Mouse (Mus musculus) heart, embryonic 15.5 days (tissue): ENCODE results near the gene Aldh1l2. TPM values are rescaled to one million over a fixed set of nuclear protein-coding genes. Genes with fewer than 3 reads are reported as not detected.

ENCODE experiments used
- ATAC-seq: fragments of 200-750 bp; cut with Nextera tagmentation; replicated peaks from 2 replicates; pipeline ENCODE4 v1.8.0; 2017; ENCODE audit warnings: low read depth, moderate TSS enrichment; ENCODE audit not compliant: insufficient number of reproducible peaks, insufficient read depth, low FRiP score
- H3K27ac ChIP-seq: fragments of 300-500 bp; sonication (generic); 2 replicates; pipeline ENCODE4 v1.5.1; 2015; ENCODE audit warnings: mild to moderate bottlenecking, inconsistent platforms
- H3K27me3 ChIP-seq: fragments of 300-500 bp; sonication (generic); 2 replicates; pipeline ENCODE4 v1.6.1; 2015; ENCODE audit warnings: inconsistent platforms
- H3K36me3 ChIP-seq: fragments of 300-500 bp; sonication (generic); 2 replicates; pipeline ENCODE4 v1.6.1; 2015; ENCODE audit warnings: mild to moderate bottlenecking, inconsistent platforms
- H3K4me1 ChIP-seq: fragments of 300-500 bp; sonication (generic); replicated peaks from 2 replicates; pipeline ENCODE4 v1.6.1; 2015; ENCODE audit warnings: inconsistent platforms
- H3K4me2 ChIP-seq: fragments of 300-500 bp; sonication (generic); 2 replicates; pipeline ENCODE4 v1.6.1; 2015; ENCODE audit warnings: inconsistent platforms, mild to moderate bottlenecking, moderate library complexity
- H3K4me3 ChIP-seq: fragments of 300-500 bp; sonication (generic); 2 replicates; pipeline ENCODE4 v1.5.1; 2015; ENCODE audit warnings: mild to moderate bottlenecking, inconsistent platforms
- H3K9ac ChIP-seq: fragments of 300-500 bp; sonication (generic); 2 replicates; pipeline ENCODE4 v1.6.1; 2015; ENCODE audit warnings: mild to moderate bottlenecking, inconsistent platforms
- H3K9me3 ChIP-seq: fragments of 300-500 bp; sonication (generic); replicated peaks from 2 replicates; pipeline ENCODE4 v1.6.1; 2016; ENCODE audit warnings: inconsistent platforms
- WGBS: fragments of 180-500 bp; shearing (Covaris S2); methylation state at CpG from one replicate; pipeline ENCODE4 v1.1.7; 2015; ENCODE audit warnings: mixed read lengths; 5-methylcytosine and 5-hydroxymethylcytosine counted together
- polyA plus RNA-seq: library from polyadenylated mRNA; unstranded; fragments of >200 nt; fragmentation: Nextera tagmentation; extraction: Ambion mirVana; gene quantifications from 2 replicates; pipeline ENCODE4 v1.2.1, GENCODE M21; 2015

Aldh1l2 gene
- 9.7 and 10.1 TPM in 2 replicates for polyA plus RNA-seq

DNA sequence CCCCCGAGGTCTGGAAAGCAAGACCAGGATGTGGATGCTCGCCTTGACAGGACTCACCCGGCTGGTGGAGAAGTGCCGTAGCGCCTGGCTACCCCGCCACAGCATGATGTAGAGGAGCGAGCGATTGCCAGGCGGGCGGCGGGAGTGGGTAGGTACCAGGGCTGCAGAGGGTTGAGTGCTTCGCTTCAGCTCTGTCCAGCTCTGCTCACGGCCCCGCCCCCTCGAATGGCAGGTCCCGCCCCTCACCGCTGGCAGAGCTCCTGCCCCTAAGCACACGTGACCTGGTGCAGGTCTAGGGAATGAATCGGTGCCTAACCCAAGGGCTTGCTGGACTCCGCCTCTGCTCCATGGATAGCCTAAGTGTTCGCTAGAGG is at the start of gene Aldh1l2:
Gene Aldh1l2 (minus strand): TSS at position 231 of the 374 bp plus-strand sequence.
- under 1% methylated on average over 21 of the region's 21 CpGs for WGBS
- peak; percentile 97 for ATAC-seq

DNA sequence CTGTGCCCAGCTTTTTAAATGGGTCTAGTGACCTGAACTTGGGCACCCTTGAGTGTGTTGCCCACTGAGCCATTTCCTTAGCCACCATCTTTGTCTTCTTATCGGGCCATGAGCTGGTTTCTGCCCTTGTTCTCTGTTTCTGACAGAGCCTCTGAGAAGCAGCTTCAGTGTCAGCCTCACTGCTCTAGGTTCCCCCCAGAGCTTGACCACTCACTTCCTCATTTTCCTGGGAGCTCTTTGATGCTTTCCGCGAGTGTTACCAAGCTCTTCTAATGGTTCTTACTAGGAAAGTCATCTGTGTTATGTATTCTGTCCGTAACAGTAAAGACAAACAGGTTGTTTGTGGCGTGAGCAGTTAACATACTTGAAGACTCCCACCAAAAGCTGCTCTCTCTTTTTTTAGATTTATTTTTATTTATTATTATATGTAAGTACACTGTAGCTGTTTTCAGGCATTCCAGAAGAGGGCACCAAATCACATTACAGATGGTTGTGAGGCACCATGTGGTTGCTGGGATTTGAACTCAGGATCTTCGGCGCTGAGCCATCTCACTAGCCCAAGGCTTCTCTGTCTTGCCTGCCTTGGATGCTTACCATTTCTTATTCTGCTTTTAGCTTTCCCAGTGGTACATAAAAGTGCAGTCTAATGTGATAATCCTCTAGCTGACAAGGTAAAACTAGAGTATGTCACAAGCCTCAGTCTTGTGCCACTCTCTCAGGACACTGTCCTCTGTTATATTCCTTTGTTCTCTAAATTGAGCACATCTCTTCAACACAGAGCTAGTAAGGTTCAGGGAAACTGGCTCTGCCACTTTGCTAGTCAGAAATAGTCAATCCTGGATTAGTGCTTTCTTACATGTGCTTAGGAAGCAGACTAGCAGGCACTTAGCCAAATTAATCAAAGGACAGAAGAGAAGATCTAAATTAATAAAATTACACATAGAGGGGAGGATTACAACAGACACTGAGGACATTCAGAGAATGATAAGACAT is 31.8 kb upstream of the Aldh1l2 start:
- peaks cover 64% of the 10 kb centered on the region for H3K36me3 ChIP-seq
- ATAC-seq, result no peak
- 94% methylated on average over 7 of the region's 7 CpGs for whole genome bisulfite sequencing

More for the DNA sequence above, at the start of gene Aldh1l2:
- no peaks in the 10 kb centered on the region for H3K9me3 ChIP-seq
- peaks cover 21% of the 10 kb centered on the region for H3K4me1 ChIP-seq
- no peaks in the 10 kb centered on the region for H3K27me3 ChIP-seq
- H3K4me3 ChIP-seq, result peak within 1 kb of the TSS; percentile 61
- peak within 1 kb of the TSS; percentile 76 for H3K27ac ChIP-seq
- peak within 1 kb of the TSS; percentile 95 for H3K4me2 ChIP-seq
- no peaks in the 10 kb centered on the region for H3K36me3 ChIP-seq
- H3K9ac ChIP-seq, result peak within 1 kb of the TSS; percentile 52

DNA sequence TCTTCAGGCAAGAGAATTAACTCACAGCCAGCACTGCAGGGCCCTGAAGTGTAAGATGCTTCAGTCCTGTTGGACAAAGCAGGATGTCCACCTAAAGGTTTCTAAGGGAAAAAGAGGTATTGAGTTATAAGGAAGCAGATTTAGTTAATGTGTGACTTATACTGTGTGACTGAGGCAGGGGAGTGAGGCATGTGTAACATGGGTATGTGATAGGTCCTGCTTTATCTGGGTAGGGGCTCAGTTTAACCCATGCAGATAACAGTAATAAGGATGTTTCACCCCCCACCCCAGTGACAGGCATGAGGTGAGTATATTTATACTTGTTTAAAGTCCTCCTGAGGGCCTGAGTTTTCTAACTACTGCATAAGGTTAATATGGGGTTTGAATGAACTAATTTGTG is 29.1 kb upstream of the Aldh1l2 start:
- peaks cover 64% of the 10 kb centered on the region for H3K36me3 ChIP-seq
- H3K9me3 ChIP-seq, result no peaks in the 10 kb centered on the region
- ATAC-seq, result no peak
- no peak overlapping the region for H3K4me2 ChIP-seq
- H3K4me3 ChIP-seq, result no peak overlapping the region
- peaks cover 7% of the 10 kb centered on the region; the same call in 1 of the 2 replicates for H3K4me1 ChIP-seq
- no peak overlapping the region for H3K9ac ChIP-seq
- H3K27me3 ChIP-seq, result no peaks in the 10 kb centered on the region
- no peak overlapping the region for H3K27ac ChIP-seq

More for the DNA sequence above, 31.8 kb upstream of the Aldh1l2 start:
- Histone ChIP-seq H3K9ac (no peak overlapping the region), H3K27me3 (no peaks in the 10 kb centered on the region), H3K4me2 (no peak overlapping the region), H3K27ac (no peak overlapping the region), H3K4me3 (no peak overlapping the region), H3K9me3 (no peaks in the 10 kb centered on the region), H3K4me1 (peaks cover 7% of the 10 kb centered on the region; the same call in 1 of the 2 replicates)

DNA sequence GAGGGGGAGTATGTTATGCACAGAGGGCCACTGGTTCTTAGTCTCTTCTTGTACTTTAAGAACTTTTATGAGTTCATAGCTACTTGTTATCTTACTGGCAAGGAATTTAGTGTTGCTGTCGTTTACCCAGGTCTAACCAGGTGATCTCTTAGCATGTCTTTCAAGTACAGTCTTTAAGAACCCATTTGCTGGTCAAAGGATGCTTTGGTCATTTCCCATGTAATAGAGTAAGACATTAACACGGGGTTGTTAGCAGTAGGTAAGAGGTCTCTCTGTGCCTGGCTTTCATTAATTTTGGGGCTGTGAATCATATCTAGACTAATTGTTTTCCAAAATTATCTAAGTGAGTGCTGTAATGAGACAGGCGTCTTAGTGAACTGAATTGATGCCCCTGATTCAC is 11.4 kb upstream of the Aldh1l2 start:
- peaks cover 11% of the 10 kb centered on the region for H3K4me1 ChIP-seq
- 67% methylated on average over 3 of the region's 3 CpGs for WGBS
- H3K4me2 ChIP-seq, result peak overlapping the region; percentile 72; the same call in 1 of the 2 replicates
- H3K36me3 ChIP-seq, result peaks cover 15% of the 10 kb centered on the region
- no peak overlapping the region for H3K9ac ChIP-seq
- no peaks in the 10 kb centered on the region for H3K9me3 ChIP-seq
- no peak overlapping the region for H3K4me3 ChIP-seq
- H3K27ac ChIP-seq, result no peak overlapping the region
- no peak for ATAC-seq
- H3K27me3 ChIP-seq, result no peaks in the 10 kb centered on the region

DNA sequence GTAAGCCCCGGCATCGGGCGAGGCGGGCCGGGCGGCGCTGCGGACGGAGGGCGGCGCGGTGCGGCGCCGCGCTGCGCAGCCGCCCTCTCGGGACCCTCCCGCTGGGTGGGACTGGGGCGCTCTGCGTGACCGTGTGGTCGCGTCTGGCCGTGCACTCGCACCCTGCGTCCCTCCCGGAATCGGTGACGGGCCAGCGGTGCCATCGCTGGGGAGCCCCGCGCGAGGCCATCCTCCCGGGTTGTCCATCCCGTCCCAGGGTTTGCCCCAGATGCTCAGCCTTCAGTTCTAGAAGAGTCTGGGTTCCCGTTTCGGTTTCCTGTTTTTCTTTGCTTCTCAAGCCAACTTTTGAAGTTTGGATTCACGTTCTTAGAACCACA is 10.2 kb upstream of the Aldh1l2 start:
- H3K4me2 ChIP-seq, result peak overlapping the region; percentile 72
- no peaks in the 10 kb centered on the region for H3K27me3 ChIP-seq
- peak overlapping the region; percentile 83 for H3K27ac ChIP-seq
- 0% methylated on average over 41 of the region's 41 CpGs for WGBS
- peak overlapping the region; percentile 81 for H3K9ac ChIP-seq
- peaks cover 7% of the 10 kb centered on the region for H3K36me3 ChIP-seq
- peak overlapping the region; percentile 72 for H3K4me3 ChIP-seq
- H3K4me1 ChIP-seq, result peaks cover 13% of the 10 kb centered on the region
- peak; percentile 91 for ATAC-seq
- H3K9me3 ChIP-seq, result no peaks in the 10 kb centered on the region

DNA sequence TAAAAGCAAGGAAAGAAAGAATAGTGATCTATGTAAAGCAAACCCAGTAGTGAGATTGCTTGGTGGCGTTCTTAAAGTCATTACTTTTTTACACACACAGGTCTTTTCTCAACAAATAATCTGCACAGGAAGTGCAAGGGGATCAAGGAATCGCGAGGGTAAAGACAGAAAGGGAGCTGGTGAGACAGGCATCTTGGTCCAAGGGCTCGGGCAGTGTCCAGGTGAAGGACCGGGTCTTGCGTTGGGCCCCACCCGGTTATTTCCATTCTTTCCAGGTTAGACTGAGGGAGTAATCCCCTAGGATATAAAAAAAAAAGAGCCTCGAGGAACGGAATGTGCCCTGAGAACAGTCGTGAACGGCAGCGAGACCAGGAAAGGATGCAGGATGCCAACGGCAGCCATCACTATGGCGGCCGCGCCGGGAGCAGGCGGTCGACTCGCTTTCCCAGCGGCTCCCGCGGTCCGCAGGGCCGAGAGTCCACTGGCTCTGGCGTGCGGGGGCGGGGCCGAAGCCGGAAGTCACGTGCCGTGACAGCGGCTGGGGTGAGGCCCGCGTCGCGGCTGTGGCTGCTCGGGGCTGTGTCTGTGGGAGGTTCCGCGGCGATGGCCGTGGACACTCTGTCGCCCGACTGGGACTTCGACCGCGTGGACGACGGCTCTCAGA is 9.6 kb upstream of the Aldh1l2 start, which contains the start of gene Washc4:
Gene Washc4 (plus strand): TSS at position 314 of the 664 bp plus-strand sequence.
- Histone ChIP-seq H3K27ac (peak within 1 kb of the TSS; percentile 83), H3K27me3 (no peaks in the 10 kb centered on the region), H3K4me1 (peaks cover 13% of the 10 kb centered on the region), H3K36me3 (peaks cover 4% of the 10 kb centered on the region), H3K4me3 (peak within 1 kb of the TSS; percentile 72), H3K4me2 (peak within 1 kb of the TSS; percentile 72), H3K9ac (peak within 1 kb of the TSS; percentile 81), H3K9me3 (no peaks in the 10 kb centered on the region)
- peak; percentile 99 for ATAC-seq
- 3% methylated on average over 49 of the region's 49 CpGs for WGBS

DNA sequence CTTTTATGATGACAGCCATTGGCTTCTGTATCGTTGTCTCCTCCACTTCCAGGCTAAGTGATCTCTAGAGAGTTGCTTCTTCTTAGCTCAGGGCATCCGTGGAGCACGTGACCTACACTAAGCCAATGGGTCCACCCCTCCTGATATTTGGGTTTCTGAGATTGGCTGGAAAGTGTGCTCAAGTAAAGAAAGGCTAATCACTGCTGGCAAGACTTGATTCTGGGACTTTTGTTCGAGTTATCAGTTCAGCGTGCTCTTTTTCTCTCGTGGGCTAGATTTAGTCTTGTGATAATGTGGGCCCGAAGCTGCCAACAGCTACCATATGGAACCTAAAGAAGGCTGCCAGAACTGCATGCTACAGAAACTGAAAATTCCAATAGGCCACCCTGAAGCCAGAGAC is 8.3 kb upstream of the Aldh1l2 start:
- WGBS, result 73% methylated on average over 7 of the region's 7 CpGs
- no peak overlapping the region for H3K9ac ChIP-seq
- H3K4me3 ChIP-seq, result no peak overlapping the region
- no peak for ATAC-seq
- no peak overlapping the region for H3K27ac ChIP-seq
- H3K4me1 ChIP-seq, result peaks cover 13% of the 10 kb centered on the region
- no peaks in the 10 kb centered on the region for H3K36me3 ChIP-seq
- H3K9me3 ChIP-seq, result no peaks in the 10 kb centered on the region
- no peak overlapping the region for H3K4me2 ChIP-seq
- H3K27me3 ChIP-seq, result no peaks in the 10 kb centered on the region

DNA sequence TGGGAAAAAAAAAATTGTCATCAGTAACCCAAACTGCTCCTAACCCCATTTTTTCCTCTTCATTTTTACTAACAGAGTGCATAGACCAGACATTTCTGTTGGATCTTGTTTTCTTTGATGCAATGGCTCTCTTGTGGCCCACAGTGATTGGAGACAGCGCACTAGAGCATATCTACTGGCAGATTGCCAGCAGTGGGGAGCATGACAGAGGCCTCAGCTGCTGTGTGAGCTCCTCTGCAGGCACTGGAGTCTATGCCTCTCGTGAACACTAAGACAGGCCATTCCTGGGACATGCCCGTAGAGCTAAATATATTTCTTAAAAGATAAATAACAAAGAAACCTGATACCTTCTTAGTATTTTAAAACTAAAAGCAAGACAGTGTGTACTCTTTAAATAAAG is 6.2 kb upstream of the Aldh1l2 start:
- Histone ChIP-seq H3K4me2 (no peak overlapping the region), H3K36me3 (no peaks in the 10 kb centered on the region), H3K27ac (0 out of 2 replicates have a peak overlapping the region, but pooled peaks have one; percentile 24), H3K4me1 (peaks cover 9% of the 10 kb centered on the region), H3K9ac (no peak overlapping the region), H3K4me3 (no peak overlapping the region), H3K9me3 (no peaks in the 10 kb centered on the region), H3K27me3 (no peaks in the 10 kb centered on the region)
- ATAC-seq, result no peak
- WGBS, result 11% methylated on average over 3 of the region's 3 CpGs

DNA sequence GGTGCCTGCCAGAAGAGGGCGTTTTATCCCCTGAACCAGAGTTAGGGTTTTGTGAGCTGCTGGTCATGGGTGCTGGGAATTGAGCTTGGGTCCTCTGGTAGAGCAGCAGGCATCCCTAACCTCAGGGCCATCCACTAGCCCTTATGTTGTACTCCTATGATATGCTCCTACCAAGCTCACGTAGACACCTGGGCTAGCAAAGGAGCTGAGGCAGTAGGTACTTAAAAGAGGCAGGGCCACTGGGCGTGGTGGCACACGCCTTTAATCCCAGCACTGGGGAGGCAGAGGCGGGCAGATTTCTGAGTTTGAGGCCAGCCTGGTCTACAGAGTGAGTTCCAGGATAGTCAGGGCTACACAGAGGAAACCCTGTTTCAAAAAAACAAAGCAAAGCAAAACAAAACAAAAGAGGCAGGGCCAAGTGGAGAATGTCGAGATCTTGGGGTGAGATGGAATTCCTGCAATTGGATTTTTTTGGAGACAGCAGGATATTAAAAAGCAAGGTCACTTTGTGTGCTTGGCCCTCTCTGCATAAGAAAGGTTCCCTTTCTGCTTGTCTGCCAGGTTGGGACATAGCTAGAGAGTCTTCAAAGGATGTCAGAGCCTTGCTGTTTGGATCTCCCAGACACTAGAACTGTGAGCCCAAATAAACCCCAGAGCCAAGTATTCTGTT is 5.5 kb upstream of the Aldh1l2 start:
- Histone ChIP-seq H3K4me1 (peaks cover 2% of the 10 kb centered on the region), H3K9me3 (no peaks in the 10 kb centered on the region), H3K27ac (no peak overlapping the region), H3K27me3 (no peaks in the 10 kb centered on the region), H3K9ac (no peak overlapping the region), H3K4me3 (no peak overlapping the region), H3K36me3 (no peaks in the 10 kb centered on the region), H3K4me2 (no peak overlapping the region)
- no peak for ATAC-seq
- 75% methylated on average over 6 of the region's 6 CpGs for WGBS

DNA sequence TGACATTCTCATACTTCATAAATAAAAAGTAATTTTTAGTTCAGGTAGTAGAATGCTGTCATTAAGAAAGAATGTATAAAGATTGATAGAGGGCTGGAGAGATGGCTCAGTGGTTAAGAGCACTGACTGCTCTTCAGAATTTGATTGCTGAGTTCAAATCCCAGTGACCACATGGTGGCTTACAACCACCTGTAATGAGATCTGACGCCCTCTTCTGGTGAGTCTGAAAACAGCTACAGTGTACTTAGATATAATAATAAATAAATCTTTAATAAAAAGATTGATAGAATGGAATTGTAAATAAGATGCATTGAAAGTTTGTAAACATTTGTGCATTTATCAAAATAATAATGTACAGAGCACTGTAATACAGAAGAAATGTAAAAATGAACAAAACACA is 2.5 kb upstream of the Aldh1l2 start:
- 8% methylated on average over 1 of the region's 1 CpGs for WGBS
- Histone ChIP-seq H3K9ac (no peak overlapping the region), H3K4me2 (no peak overlapping the region), H3K27me3 (no peaks in the 10 kb centered on the region), H3K27ac (no peak overlapping the region), H3K9me3 (no peaks in the 10 kb centered on the region), H3K4me1 (peaks cover 23% of the 10 kb centered on the region), H3K4me3 (no peak overlapping the region), H3K36me3 (no peaks in the 10 kb centered on the region)
- ATAC-seq, result no peak
